Mouse (Mus musculus) intestine, postnatal 0 days (tissue): ENCODE data around the gene 5430419D17Rik. TPM values are rescaled to one million over a fixed set of nuclear protein-coding genes. Genes with fewer than 3 reads are reported as not detected.

Experiments
- ATAC-seq: fragments of 200-750 bp; cut with Nextera tagmentation; 2 replicates; pipeline ENCODE4 v1.8.0; 2017; ENCODE audit warnings: mild to moderate bottlenecking, moderate TSS enrichment, moderate library complexity
- H3K27ac ChIP-seq: fragments of 300-500 bp; sonication (generic); 2 replicates; pipeline ENCODE4 v1.5.1; 2014; ENCODE audit warnings: mild to moderate bottlenecking, low read depth, low read length, moderate library complexity
- H3K27me3 ChIP-seq: fragments of 300-500 bp; sonication (generic); replicated peaks from 2 replicates; pipeline ENCODE4 v1.6.1; 2014; ENCODE audit warnings: low read length, mixed read lengths; ENCODE audit not compliant: control insufficient read depth, insufficient read depth
- H3K36me3 ChIP-seq: fragments of 300-500 bp; sonication (generic); 2 replicates; pipeline ENCODE4 v1.6.1; 2014; ENCODE audit warnings: mild to moderate bottlenecking, moderate library complexity; ENCODE audit not compliant: control insufficient read depth, insufficient read depth
- H3K4me1 ChIP-seq: fragments of 300-500 bp; sonication (generic); replicated peaks from 2 replicates; pipeline ENCODE4 v1.6.1; 2014; ENCODE audit warnings: antibody characterized with exemption, low read length, mixed read lengths; ENCODE audit not compliant: control insufficient read depth, insufficient read depth
- H3K4me2 ChIP-seq: fragments of 300-500 bp; sonication (generic); replicated peaks from 2 replicates; pipeline ENCODE4 v1.6.1; 2014; ENCODE audit warnings: low read depth, mild to moderate bottlenecking, moderate library complexity
- H3K4me3 ChIP-seq: fragments of 300-500 bp; sonication (generic); 2 replicates; pipeline ENCODE4 v1.5.1; 2014; ENCODE audit warnings: low read depth, low read length
- H3K9ac ChIP-seq: fragments of 300-500 bp; sonication (generic); 2 replicates; pipeline ENCODE4 v1.6.1; 2014; ENCODE audit warnings: mild to moderate bottlenecking, low read depth, low read length
- H3K9me3 ChIP-seq: fragments of 300-500 bp; sonication (generic); 2 replicates; pipeline ENCODE4 v1.6.1; 2016; ENCODE audit warnings: mixed run types; ENCODE audit not compliant: control insufficient read depth
- CTCF ChIP-seq: sonication (generic); IDR thresholded peaks from 2 replicates; pipeline ENCODE4 v1.5.1; 2016; ENCODE audit warnings: low read depth, mild to moderate bottlenecking, control low read depth, antibody characterized with exemption, moderate library complexity
- WGBS: fragments of 180-500 bp; shearing (Covaris S2); extraction: QIAGEN DNeasy Blood & Tissue Kit; methylation state at CpG from one replicate; pipeline ENCODE4 v1.1.7; 2014; 5-methylcytosine and 5-hydroxymethylcytosine counted together
- polyA plus RNA-seq: library from polyadenylated mRNA; unstranded; fragments of >200 nt; fragmentation: Nextera tagmentation; extraction: Ambion mirVana; gene quantifications from 2 replicates; pipeline ENCODE4 v1.2.1, GENCODE M21; 2015

The 5430419D17Rik gene
- polyA plus RNA-seq, 1 experiment from 2014 or later = not detected

DNA sequence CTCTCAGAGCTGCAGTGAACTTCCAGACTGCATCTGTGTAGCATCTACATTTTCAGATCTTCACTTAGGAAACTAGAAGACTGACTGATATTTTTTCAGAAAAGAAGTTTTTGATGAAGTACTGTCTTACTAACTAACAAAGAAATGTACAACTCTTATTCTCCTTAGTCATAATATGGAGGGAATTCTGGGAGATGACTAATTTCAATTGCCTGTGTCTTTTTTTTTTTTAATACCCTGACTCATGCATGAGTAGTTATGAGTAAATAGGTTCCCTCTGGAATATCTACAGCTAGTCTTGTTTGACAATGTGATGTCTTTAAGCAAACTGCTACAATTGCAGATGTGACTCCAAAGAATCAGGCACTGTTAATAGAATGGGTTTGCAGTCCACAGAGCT is 61.9 kb downstream of the 5430419D17Rik start:
- no peaks in the 10 kb centered on the region for H3K27me3 ChIP-seq
- H3K36me3 ChIP-seq = no peaks in the 10 kb centered on the region
- TF ChIP-seq CTCF = no peak
- H3K4me2 ChIP-seq = no peak overlapping the region
- H3K4me1 ChIP-seq = no peaks in the 10 kb centered on the region
- no peak overlapping the region for H3K9ac ChIP-seq
- no peak for ATAC-seq
- no peak overlapping the region for H3K4me3 ChIP-seq
- no peak overlapping the region for H3K27ac ChIP-seq
- H3K9me3 ChIP-seq = no peaks in the 10 kb centered on the region

DNA sequence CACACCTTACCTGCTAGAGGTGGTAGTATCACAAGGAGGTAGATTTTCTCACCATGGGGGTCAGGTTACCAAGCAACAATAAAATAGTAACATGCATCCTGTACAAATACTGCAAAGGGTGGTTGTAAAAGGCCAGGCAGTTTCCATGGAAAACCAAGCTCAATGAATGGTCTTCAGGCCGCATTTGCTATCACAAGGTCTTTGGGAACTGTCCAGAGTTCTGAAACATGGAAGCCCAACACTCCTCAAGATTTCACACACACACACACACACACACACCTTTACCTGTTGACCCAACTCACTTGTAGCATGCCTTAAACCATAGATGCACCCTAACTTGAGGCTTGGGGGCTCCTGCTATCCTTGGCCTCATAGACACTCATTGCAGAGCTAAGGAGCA is 70.8 kb downstream of the 5430419D17Rik start:
- 8% methylated on average over 1 of the region's 1 CpGs for WGBS

DNA sequence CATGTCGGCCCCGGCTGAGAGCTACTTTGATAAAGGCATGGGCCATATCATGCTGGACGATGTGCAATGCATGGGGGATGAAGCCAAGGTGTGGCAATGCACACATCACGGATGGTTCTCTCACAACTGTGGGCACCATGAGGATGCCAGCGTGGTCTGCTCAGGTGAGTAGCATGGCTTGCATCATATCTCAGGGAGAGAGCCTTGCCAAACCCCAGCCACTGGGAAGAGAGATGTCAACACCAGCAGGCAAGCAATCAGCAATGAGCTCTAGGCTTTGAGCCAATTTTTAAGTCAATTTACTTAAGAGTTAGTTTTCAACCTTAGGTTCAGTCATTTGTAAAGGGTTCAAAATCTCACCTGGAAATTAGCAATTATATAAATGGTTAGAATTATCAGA is 82.6 kb downstream of the 5430419D17Rik start:
- H3K36me3 ChIP-seq = no peaks in the 10 kb centered on the region
- no peak overlapping the region for H3K27ac ChIP-seq
- no peak for ATAC-seq

More for the DNA sequence above, 70.8 kb downstream of the 5430419D17Rik start:
- H3K4me3 ChIP-seq = no peak overlapping the region
- no peak overlapping the region for H3K9ac ChIP-seq
- no peak overlapping the region for H3K27ac ChIP-seq
- ATAC-seq = no peak
- no peak for TF ChIP-seq CTCF
- no peaks in the 10 kb centered on the region for H3K27me3 ChIP-seq
- no peaks in the 10 kb centered on the region for H3K36me3 ChIP-seq
- no peaks in the 10 kb centered on the region for H3K4me1 ChIP-seq
- no peak overlapping the region for H3K4me2 ChIP-seq
- no peaks in the 10 kb centered on the region for H3K9me3 ChIP-seq

DNA sequence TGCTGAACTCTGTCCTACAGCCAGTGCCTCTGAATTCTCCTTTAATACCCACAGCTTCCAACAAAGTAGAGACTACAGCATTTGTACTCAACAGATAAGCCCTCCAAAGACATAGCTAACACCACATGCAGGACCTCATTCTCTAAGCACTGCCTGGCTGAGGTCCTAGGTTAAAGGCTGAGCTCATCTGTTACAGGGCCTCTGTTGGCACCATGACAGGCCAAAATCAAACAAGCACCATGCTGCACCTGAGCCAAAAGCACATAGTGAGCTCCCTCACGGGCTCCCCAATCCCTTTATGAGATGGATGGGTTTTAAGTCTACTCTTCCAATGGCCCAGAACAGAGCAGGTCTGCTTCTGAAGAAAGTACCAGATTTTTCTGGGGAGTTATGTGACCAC is 83.1 kb downstream of the 5430419D17Rik start:
- Histone ChIP-seq H3K9me3 (no peaks in the 10 kb centered on the region), H3K27me3 (0 out of 2 replicates have a peak, but pooled peaks cover 3% of the 10 kb centered on the region), H3K4me1 (no peaks in the 10 kb centered on the region), H3K36me3 (no peaks in the 10 kb centered on the region), H3K4me3 (no peak overlapping the region), H3K27ac (no peak overlapping the region), H3K4me2 (no peak overlapping the region), H3K9ac (no peak overlapping the region)
- no peak for ATAC-seq
- 52% methylated on average over 1 of the region's 1 CpGs for WGBS
- no peak for TF ChIP-seq CTCF

More for the DNA sequence above, 82.6 kb downstream of the 5430419D17Rik start:
- WGBS = 82% methylated on average over 5 of the region's 5 CpGs
- Histone ChIP-seq H3K27me3 (0 out of 2 replicates have a peak, but pooled peaks cover 3% of the 10 kb centered on the region), H3K4me3 (no peak overlapping the region), H3K9me3 (no peaks in the 10 kb centered on the region), H3K4me2 (no peak overlapping the region), H3K9ac (no peak overlapping the region), H3K4me1 (no peaks in the 10 kb centered on the region)
- no peak for TF ChIP-seq CTCF

DNA sequence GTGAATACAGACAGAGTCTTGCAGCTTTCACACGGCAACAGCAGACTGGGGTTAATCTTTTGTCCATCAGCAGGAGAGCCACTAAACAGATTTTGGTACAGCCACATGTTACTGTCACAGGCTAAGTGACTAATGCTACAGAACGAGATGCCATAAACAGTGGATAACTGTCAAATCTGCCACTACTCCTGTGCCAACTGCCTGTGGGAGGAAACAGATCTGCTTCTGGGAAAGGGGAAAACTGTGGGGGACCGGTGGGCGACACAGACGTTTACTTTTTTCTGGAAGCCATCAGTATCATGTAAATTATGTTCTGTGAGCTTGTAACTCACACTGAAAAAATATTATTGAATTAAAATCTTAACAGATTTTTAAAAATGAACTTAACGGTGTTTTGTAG is 86.7 kb downstream of the 5430419D17Rik start:
- Histone ChIP-seq H3K4me1 (no peaks in the 10 kb centered on the region), H3K27ac (no peak overlapping the region), H3K9ac (no peak overlapping the region), H3K4me3 (no peak overlapping the region), H3K27me3 (0 out of 2 replicates have a peak, but pooled peaks cover 3% of the 10 kb centered on the region), H3K9me3 (no peaks in the 10 kb centered on the region), H3K36me3 (no peaks in the 10 kb centered on the region), H3K4me2 (no peak overlapping the region)
- TF ChIP-seq CTCF = no peak
- ATAC-seq = no peak
- 69% methylated on average over 6 of the region's 6 CpGs for WGBS

DNA sequence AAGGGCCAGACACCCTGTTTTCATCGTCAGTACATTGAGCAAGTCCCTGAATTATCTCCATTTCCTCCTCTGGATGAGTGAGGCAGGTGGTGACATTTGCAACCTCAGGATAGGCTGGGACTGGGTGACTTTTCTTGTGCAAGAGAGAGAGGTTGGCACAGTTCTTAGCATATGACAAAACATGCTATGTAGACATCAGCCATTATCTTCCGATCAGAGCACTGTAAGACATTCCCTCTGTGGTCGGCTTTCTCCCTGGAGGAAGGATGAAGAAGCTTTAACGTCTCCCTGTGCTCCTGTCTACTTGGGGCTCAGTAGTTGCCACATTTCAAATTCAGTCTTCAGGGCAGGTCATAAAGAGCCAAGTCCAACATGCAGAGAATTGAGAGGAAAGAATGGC is 90.0 kb downstream of the 5430419D17Rik start:
- no peak for TF ChIP-seq CTCF
- no peaks in the 10 kb centered on the region for H3K4me1 ChIP-seq
- 77% methylated on average over 4 of the region's 4 CpGs for WGBS
- H3K36me3 ChIP-seq = no peaks in the 10 kb centered on the region
- H3K27me3 ChIP-seq = no peaks in the 10 kb centered on the region
- no peak overlapping the region for H3K4me3 ChIP-seq
- no peak overlapping the region for H3K27ac ChIP-seq
- no peak overlapping the region for H3K4me2 ChIP-seq
- H3K9ac ChIP-seq = no peak overlapping the region
- no peak for ATAC-seq
- H3K9me3 ChIP-seq = no peaks in the 10 kb centered on the region

DNA sequence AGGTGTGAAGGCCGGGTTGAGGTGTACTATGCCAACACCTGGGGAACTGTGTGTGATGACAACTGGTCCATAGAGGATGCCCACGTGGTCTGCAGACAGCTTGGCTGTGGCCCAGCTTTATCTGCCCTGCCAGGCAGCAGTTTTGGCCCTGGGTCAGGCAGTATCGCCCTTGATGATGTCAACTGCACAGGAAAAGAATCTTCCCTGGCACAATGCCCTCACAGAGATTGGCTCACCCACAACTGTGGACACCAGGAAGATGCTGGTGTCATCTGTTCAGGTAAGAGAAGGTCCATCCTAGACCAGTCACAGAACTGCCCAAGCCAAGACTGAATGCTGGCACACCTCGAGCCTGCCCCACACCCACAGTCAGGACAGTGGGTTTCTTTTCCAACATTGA is 91.6 kb downstream of the 5430419D17Rik start:
- no peak overlapping the region for H3K27ac ChIP-seq
- no peak overlapping the region for H3K4me3 ChIP-seq
- no peak overlapping the region for H3K4me2 ChIP-seq
- no peaks in the 10 kb centered on the region for H3K9me3 ChIP-seq
- ATAC-seq = no peak
- TF ChIP-seq CTCF = no peak
- H3K9ac ChIP-seq = no peak overlapping the region
- no peaks in the 10 kb centered on the region for H3K27me3 ChIP-seq
- H3K4me1 ChIP-seq = no peaks in the 10 kb centered on the region
- 81% methylated on average over 4 of the region's 4 CpGs for WGBS
- no peaks in the 10 kb centered on the region for H3K36me3 ChIP-seq
